Mouse (Mus musculus): ENCODE data around the gene Fndc9.

- TF ChIP-seq CTCF (IDR thresholded peaks at IDR 0.05; ENCODE audit: borderline replicate concordance, insufficient read depth, low read depth, low read length) (no peak), POLR2A (IDR thresholded peaks at IDR 0.05; ENCODE audit: borderline replicate concordance, insufficient read depth, low read length) (no peak)
Observed at GRCm38 (mm10) chr11:46286803-46287202, 51.5 kb downstream of the Fndc9 start.
